Mouse (Mus musculus): ENCODE measurements around the gene Pten.
"Not testable (repeated sequence)": the region's sequence is repeated elsewhere in the genome, so short reads cannot be mapped to it uniquely, and the experiment has no call there.

Pten gene

GRCm38 (mm10) chr19:32808690-32809089 is 51.4 kb downstream of the Pten start:
- DNase-seq (ENCODE audit: low read depth) = no peak

- no peak for DNase-seq (ENCODE audit: low read depth)
These were observed 51.8 kb downstream of the Pten start for GRCm38 (mm10) chr19:32809117-32809516.

GRCm38 (mm10) chr19:32818759-32819158 is 61.5 kb downstream of the Pten start:
- no peak for DNase-seq (ENCODE audit: low read depth)

GRCm38 (mm10) chr19:32822959-32823358 is 65.7 kb downstream of the Pten start:
- not testable (repeated sequence) for DNase-seq (ENCODE audit: low read depth)

GRCm38 (mm10) chr19:32826616-32827015 is 69.3 kb downstream of the Pten start:
- no peak for DNase-seq (ENCODE audit: low read depth)

- DNase-seq (ENCODE audit: low read depth) = no peak
These were observed 72.6 kb downstream of the Pten start for GRCm38 (mm10) chr19:32829871-32830270.

GRCm38 (mm10) chr19:32831286-32831685 is 74.0 kb downstream of the Pten start:
- DNase-seq (ENCODE audit: low read depth) = no peak

- no peak for DNase-seq (ENCODE audit: low read depth)
These were observed 83.2 kb downstream of the Pten start for GRCm38 (mm10) chr19:32840491-32840890.

- no peak for DNase-seq (ENCODE audit: low read depth)
These were observed 87.2 kb downstream of the Pten start for GRCm38 (mm10) chr19:32844486-32844885.

GRCm38 (mm10) chr19:32848041-32848440 is 90.7 kb downstream of the Pten start:
- DNase-seq (ENCODE audit: low read depth) = no peak

- DNase-seq (ENCODE audit: low read depth) = no peak
These were observed 95.0 kb downstream of the Pten start for GRCm38 (mm10) chr19:32852306-32852705.

GRCm38 (mm10) chr19:32861675-32862575 is 104.6 kb downstream of the Pten start:
- no peak for DNase-seq (ENCODE audit: low read depth)

GRCm38 (mm10) chr19:32866765-32867164 is 109.5 kb downstream of the Pten start:
- no peak for DNase-seq (ENCODE audit: low read depth)

GRCm38 (mm10) chr19:32867181-32867897 is 110.0 kb downstream of the Pten start:
- DNase-seq (ENCODE audit: low read depth) = no peak

- no peak for DNase-seq (ENCODE audit: low read depth)
These were observed 111.3 kb downstream of the Pten start for GRCm38 (mm10) chr19:32868560-32868959.

GRCm38 (mm10) chr19:32869053-32869680 is 111.9 kb downstream of the Pten start:
- no peak for DNase-seq (ENCODE audit: low read depth)

- DNase-seq (ENCODE audit: low read depth) = no peak
These were observed 116.8 kb downstream of the Pten start for GRCm38 (mm10) chr19:32873904-32874637.

All from c-Kit-positive CD71-negative TER-119-negative erythroid progenitor cells, embryonic 14.5 days (primary cell).